Mouse (Mus musculus) small intestine, adult 2 months (tissue): ENCODE data around the gene Trappc2l. TPM values are rescaled to one million over a fixed set of nuclear protein-coding genes. Genes with fewer than 3 reads are reported as not detected.

Experiments
- H3K27ac ChIP-seq: fragments of 200-500 bp; 2 replicates; pipeline ENCODE4 v1.5.1; 2012; ENCODE audit warnings: low read depth, low read length, control low read depth, inconsistent platforms; ENCODE audit not compliant: insufficient read depth
- H3K27me3 ChIP-seq: fragments of 200-500 bp; 2 replicates; pipeline ENCODE4 v1.6.1; 2012; ENCODE audit warnings: mild to moderate bottlenecking, moderate library complexity, low read length, inconsistent platforms; ENCODE audit not compliant: control insufficient read depth, insufficient read depth
- H3K36me3 ChIP-seq: fragments of 200-500 bp; 2 replicates; pipeline ENCODE4 v1.6.1; 2012; ENCODE audit warnings: mild to moderate bottlenecking, low read length, control low read depth, inconsistent platforms; ENCODE audit not compliant: control insufficient read depth, insufficient read depth
- H3K4me1 ChIP-seq: fragments of 200-500 bp; 2 replicates; pipeline ENCODE4 v1.6.1; 2012; ENCODE audit warnings: low read length, inconsistent platforms, mixed read lengths; ENCODE audit not compliant: control insufficient read depth, insufficient read depth, insufficient read length
- H3K4me3 ChIP-seq: fragments of 200-500 bp; 2 replicates; pipeline ENCODE4 v1.5.1; 2012; ENCODE audit warnings: low read depth, mild to moderate bottlenecking, control low read depth, inconsistent platforms, low read length, moderate library complexity
- CTCF ChIP-seq: fragments of 200-500 bp; IDR thresholded peaks from 2 replicates; pipeline ENCODE4 v1.5.1; 2012; ENCODE audit warnings: low read depth, mild to moderate bottlenecking, control low read depth, inconsistent platforms, low read length, moderate library complexity, mixed read lengths; ENCODE audit not compliant: insufficient replicate concordance, insufficient read length; ENCODE audit errors: extremely low read depth
- POLR2A ChIP-seq: fragments of 200-500 bp; IDR thresholded peaks from 2 replicates; pipeline ENCODE4 v1.6.1; 2012; ENCODE audit warnings: low read depth, mild to moderate bottlenecking, control low read depth, inconsistent platforms, low read length, moderate library complexity
- whole genome bisulfite sequencing: fragments of 180-500 bp; shearing (Covaris S2); methylation state at CpG from one replicate; pipeline ENCODE4 v1.1.7; 2018; 5-methylcytosine and 5-hydroxymethylcytosine counted together
- polyA plus RNA-seq: library from polyadenylated mRNA; depleted of rRNA; stranded (reverse); fragments of >200 nt; gene quantifications from 2 replicates; pipeline ENCODE4 v1.2.3, GENCODE M21; 2012

Gene Trappc2l
- polyA plus RNA-seq, 1 experiment = 161 TPM

DNA sequence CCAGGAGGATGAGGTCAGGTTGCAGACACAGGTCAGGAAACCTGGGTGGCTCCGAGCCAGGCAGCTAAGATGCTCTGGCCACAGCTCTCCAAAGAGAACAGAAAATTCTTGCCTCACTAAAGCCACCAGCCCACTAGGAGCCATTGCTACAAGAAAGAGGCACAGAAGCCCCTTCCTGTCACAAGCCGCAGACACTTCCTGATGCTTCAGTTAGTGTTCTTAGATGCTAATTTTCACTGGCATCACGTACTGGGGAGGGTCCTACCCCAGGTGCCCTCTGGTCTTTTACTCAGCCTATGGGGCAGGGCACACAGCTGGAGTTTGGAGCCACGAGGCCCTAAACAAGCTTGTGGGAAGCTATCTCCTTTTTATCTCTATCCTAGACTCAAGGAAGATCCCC lies 15.4 kb upstream of the Trappc2l start:
- Histone ChIP-seq H3K36me3 (peaks cover 8% of the 10 kb centered on the region; the same call in 1 of the 2 replicates), H3K4me1 (no peaks in the 10 kb centered on the region), H3K27me3 (no peaks in the 10 kb centered on the region), H3K4me3 (no peak overlapping the region), H3K27ac (no peak overlapping the region)
- WGBS = 75% methylated on average over 4 of the region's 4 CpGs
- TF ChIP-seq CTCF = no peak
- TF ChIP-seq POLR2A = no peak

DNA sequence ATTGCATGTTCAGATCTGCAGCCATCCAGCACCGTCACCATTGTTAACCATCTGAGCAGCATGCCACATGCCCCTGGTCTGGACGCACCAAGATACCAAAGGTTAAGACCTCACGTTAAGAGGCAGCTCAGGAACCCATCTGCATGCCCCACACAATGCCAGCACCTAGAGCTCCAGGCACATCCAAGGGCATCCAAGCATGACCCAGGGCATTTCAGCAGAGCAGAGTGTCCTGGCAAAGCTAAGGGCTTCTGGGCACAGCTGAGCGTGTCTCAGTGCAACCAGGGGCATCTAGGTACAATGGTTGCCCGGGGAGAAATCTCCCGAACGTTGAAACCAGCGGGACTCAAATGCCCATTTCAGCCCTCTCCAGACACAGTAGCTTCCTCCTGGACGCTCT lies 10.8 kb upstream of the Trappc2l start:
- Histone ChIP-seq H3K27ac (no peak overlapping the region), H3K27me3 (no peaks in the 10 kb centered on the region), H3K36me3 (peaks cover 7% of the 10 kb centered on the region; the same call in 1 of the 2 replicates), H3K4me1 (no peaks in the 10 kb centered on the region), H3K4me3 (no peak overlapping the region)
- WGBS = 95% methylated on average over 9 of the region's 9 CpGs
- TF ChIP-seq CTCF = no peak
- no peak for TF ChIP-seq POLR2A

DNA sequence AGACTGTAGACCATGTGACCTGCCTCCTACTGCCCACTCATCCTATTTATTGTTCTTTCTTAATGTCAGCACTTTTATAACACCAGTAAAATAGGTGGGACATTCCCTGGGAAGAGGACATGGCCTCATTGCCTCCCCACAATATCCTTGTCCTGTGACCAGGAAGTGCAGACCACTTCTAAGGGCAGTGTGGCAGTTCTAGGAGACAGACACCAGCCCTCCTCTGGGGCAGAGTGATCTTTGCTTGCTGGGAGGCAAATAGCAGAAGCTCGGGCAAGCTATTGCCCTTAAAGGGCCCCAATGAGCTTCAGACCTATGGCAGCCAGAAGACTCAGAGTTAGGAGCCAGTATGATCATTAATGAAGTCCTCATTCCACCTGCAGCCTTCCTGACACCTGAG lies 6.8 kb upstream of the Trappc2l start:
- no peak overlapping the region for H3K4me3 ChIP-seq
- H3K4me1 ChIP-seq = no peaks in the 10 kb centered on the region
- H3K27ac ChIP-seq = no peak overlapping the region; the same call in 1 of the 2 replicates
- peaks cover 4% of the 10 kb centered on the region; the same call in 1 of the 2 replicates for H3K36me3 ChIP-seq
- no peaks in the 10 kb centered on the region for H3K27me3 ChIP-seq
- TF ChIP-seq POLR2A = no peak
- TF ChIP-seq CTCF = no peak
- WGBS = 59% methylated on average over 1 of the region's 1 CpGs

DNA sequence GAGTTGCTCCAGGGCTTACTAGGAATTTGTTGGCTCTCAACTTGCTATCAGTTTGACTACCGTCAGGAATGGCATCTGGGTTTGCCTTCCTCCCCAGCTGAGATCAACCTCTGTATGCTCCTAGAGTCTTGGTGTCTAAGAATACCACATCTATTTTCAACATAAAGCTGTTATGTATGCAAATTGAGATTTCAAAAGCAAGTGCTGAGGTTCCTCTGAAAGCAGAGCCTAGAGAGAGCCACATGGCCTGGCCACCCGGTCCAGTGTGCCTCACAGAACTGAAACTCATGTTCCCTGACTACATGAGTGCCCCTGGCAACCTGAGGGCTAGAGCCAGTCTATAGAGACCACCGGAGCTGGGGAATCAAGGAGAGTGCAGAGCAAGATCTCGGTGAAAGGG lies 6.1 kb upstream of the Trappc2l start:
- Histone ChIP-seq H3K4me3 (no peak overlapping the region), H3K36me3 (peaks cover 4% of the 10 kb centered on the region; the same call in 1 of the 2 replicates), H3K27ac (no peak overlapping the region), H3K4me1 (no peaks in the 10 kb centered on the region), H3K27me3 (no peaks in the 10 kb centered on the region)
- TF ChIP-seq POLR2A (no peak), CTCF (no peak)
- 86% methylated on average over 4 of the region's 4 CpGs for WGBS

DNA sequence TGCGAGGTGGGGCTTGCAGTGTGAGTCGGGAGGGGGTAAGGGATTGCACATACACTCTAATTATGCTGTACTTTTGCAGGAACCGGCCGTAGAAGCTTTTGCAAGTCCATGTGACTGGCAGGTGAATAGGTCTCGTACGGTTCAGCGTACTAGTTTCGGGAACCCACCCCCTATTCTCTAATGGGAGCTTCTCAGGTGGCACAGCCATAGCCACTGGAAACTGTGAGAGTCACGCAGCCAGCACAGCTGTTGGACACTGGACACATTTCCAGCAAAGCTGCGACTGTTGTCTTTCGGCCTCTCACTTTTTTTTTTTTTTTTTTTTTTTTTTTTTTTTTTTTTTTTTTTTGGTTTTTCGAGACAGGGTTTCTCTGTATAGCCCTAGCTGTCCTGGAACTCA lies 4.6 kb upstream of the Trappc2l start:
- no peak overlapping the region for H3K27ac ChIP-seq
- no peaks in the 10 kb centered on the region for H3K27me3 ChIP-seq
- no peaks in the 10 kb centered on the region for H3K36me3 ChIP-seq
- H3K4me3 ChIP-seq = no peak overlapping the region
- H3K4me1 ChIP-seq = no peaks in the 10 kb centered on the region
- 88% methylated on average over 11 of the region's 12 CpGs for WGBS
- TF ChIP-seq CTCF (no peak), POLR2A (no peak)

DNA sequence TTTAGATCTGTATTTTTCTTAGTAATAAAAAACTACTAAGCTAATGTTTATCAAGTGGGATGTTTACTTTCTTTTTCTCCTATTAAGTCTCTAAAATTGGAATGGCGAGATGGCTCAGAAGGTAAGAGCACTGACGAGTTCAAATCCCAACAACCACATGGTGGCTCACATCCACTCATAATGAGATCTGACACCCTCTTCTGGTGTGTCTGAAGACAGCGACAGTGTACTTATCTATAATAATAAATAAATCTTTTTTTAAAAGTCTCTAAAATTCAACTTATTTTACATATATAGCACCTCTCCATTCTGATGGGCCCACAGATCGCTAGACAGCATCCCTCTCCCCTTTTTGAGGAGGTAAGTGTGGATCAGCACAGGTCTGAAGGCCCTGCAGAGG lies 1.2 kb upstream of the Trappc2l start:
- WGBS = 54% methylated on average over 4 of the region's 4 CpGs
- H3K36me3 ChIP-seq = peaks cover 2% of the 10 kb centered on the region

DNA sequence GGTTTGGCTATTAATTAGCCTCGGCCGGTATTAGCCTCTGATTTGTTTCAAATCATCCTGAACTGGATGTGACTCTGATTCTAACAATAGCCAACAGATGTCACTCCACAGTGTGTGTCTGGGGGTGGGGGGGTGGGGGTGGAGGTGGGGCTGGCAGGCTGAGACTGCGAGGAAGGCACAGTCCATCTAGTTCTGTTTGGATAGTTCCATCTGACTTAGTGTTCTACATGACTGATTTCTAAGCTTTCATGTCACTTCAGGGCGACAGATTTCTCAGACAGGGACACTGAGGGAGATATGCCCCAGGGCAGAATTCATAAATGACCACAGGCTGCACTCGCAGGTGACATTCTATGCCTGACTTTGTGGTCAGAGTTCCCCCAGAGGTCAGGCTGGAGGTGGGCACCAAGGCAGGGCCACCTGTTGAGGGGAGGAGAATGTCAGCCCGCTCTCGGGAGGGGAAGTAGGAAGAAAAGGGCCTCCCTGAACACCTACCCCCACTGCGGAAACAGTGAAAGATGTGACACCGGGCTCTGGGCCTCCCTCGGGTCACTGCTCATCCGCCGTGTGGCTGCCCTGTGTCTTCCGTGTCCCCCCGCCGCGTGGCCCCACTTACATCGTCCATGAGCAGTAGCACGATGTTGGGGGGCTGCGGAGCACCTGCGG lies 695 bp upstream of the Trappc2l start:
- Histone ChIP-seq H3K4me3 (peak overlapping the region; percentile 80), H3K27me3 (no peaks in the 10 kb centered on the region), H3K27ac (peak overlapping the region; percentile 78), H3K36me3 (peaks cover 2% of the 10 kb centered on the region), H3K4me1 (peaks cover 11% of the 10 kb centered on the region; the same call in 1 of the 2 replicates)
- WGBS = 3% methylated on average over 20 of the region's 20 CpGs
- TF ChIP-seq POLR2A (no peak), CTCF (no peak)

More for the DNA sequence above, 1.2 kb upstream of the Trappc2l start:
- Histone ChIP-seq H3K4me3 (no peak overlapping the region), H3K4me1 (peaks cover 11% of the 10 kb centered on the region; the same call in 1 of the 2 replicates), H3K27ac (no peak overlapping the region), H3K27me3 (no peaks in the 10 kb centered on the region)
- TF ChIP-seq POLR2A = no peak
- TF ChIP-seq CTCF = no peak
